Mouse (Mus musculus): ENCODE data around the gene Rgl2. TPM values are rescaled to one million over a fixed set of nuclear protein-coding genes. Genes with fewer than 3 reads are reported as not detected.
A peak's percentile ranks its signal among the peaks of the same experiment; 100 is the strongest.

Rgl2 gene
- polyA plus RNA-seq, 1 experiment, result 45.1 TPM

DNA sequence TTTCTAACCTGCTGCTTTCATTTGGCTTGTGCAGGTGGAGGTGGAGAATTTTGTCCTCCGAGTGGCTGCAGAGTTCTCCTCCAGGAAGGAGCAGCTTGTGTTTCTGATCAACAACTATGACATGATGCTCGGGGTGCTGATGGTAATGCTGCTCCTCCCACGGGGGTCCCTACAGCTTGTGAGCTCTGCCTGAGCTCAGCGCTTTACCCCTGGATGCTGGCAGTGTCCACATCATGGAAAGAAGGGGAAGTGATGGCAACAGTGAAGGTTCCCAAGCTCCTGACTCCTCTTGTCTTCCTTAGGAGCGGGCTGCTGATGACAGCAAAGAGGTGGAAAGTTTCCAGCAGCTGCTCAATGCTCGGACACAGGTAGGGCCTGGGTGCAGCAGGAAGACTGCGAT, 33.5 kb downstream of the Rgl2 start:
- no peaks in the 10 kb centered on the region for H3K4me1 ChIP-seq (ENCODE audit: control insufficient read depth, insufficient read depth, low read length)
- no peak overlapping the region for H3K27ac ChIP-seq (ENCODE audit: insufficient read depth, low read length)
- no peak overlapping the region for H3K4me3 ChIP-seq (ENCODE audit: insufficient read depth, low read length)
- TF ChIP-seq POLR2A (IDR thresholded peaks at IDR 0.05; ENCODE audit: low read depth, low read length) (no peak), CTCF (IDR thresholded peaks at IDR 0.05; ENCODE audit: borderline replicate concordance, insufficient read depth, low read length) (no peak)

- TF ChIP-seq POLR2A (IDR thresholded peaks at IDR 0.05; ENCODE audit: low read depth, low read length) (no peak), CTCF (IDR thresholded peaks at IDR 0.05; ENCODE audit: borderline replicate concordance, insufficient read depth, low read length) (no peak)
- Histone ChIP-seq H3K4me3 (ENCODE audit: insufficient read depth, low read length) (no peak overlapping the region), H3K4me1 (ENCODE audit: control insufficient read depth, insufficient read depth, low read length) (no peaks in the 10 kb centered on the region), H3K27ac (ENCODE audit: insufficient read depth, low read length) (no peak overlapping the region)
Observed at GRCm38 (mm10) chr17:33965082-33965845, 35.9 kb downstream of the Rgl2 start.

- no peaks in the 10 kb centered on the region for H3K4me1 ChIP-seq (ENCODE audit: control insufficient read depth, insufficient read depth, low read length)
- H3K4me3 ChIP-seq (ENCODE audit: insufficient read depth, low read length), result no peak overlapping the region
- no peak overlapping the region for H3K27ac ChIP-seq (ENCODE audit: insufficient read depth, low read length)
- TF ChIP-seq CTCF (IDR thresholded peaks at IDR 0.05; ENCODE audit: borderline replicate concordance, insufficient read depth, low read length) (no peak), POLR2A (IDR thresholded peaks at IDR 0.05; ENCODE audit: low read depth, low read length) (no peak)
Observed at GRCm38 (mm10) chr17:33965846-33966550, 36.7 kb downstream of the Rgl2 start.

DNA sequence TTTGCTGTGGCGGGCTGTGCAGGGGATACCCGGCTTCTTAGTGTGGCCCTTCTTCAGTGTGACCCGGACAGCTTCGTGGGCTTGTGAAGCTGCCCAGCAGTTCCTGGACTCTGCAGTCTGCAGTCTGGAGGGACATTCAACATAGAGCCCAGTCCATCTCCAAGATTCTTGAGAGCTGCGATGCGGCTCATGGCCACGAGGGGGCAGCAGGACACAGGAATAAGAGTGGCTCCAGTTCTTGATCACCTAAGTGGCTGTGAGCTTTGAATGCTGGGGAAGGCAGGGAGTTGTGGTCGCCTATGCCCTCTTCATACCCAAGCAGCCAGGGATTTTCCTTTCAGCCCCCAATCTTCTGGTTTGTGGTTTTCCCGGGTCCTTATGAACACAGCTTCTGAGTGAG, 39.1 kb downstream of the Rgl2 start:
- peak; percentile 85 for TF ChIP-seq CTCF (IDR thresholded peaks at IDR 0.05; ENCODE audit: borderline replicate concordance, insufficient read depth, low read length)
- no peak for TF ChIP-seq POLR2A (IDR thresholded peaks at IDR 0.05; ENCODE audit: low read depth, low read length)
- H3K4me1 ChIP-seq (ENCODE audit: control insufficient read depth, insufficient read depth, low read length), result no peaks in the 10 kb centered on the region
- no peak overlapping the region for H3K4me3 ChIP-seq (ENCODE audit: insufficient read depth, low read length)
- H3K27ac ChIP-seq (ENCODE audit: insufficient read depth, low read length), result no peak overlapping the region

DNA sequence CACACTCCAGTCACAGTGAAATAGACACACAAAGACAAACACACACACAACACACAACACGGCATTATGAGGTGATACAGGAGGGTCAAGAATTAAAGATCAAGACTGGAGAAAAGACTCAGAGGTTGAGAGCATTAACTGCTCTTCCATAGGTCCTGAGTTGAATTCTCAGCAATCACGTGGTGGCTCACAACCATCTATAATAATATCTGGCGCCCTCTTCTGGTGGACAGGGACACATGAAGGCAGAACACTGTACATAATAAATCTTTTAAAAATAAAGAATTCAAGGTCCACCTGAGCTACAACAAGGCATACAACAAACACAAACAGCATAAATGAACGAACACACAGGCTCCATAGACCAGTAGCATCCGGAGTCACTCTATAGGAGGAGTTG, 39.6 kb downstream of the Rgl2 start:
- Histone ChIP-seq H3K4me3 (ENCODE audit: insufficient read depth, low read length) (no peak overlapping the region), H3K4me1 (ENCODE audit: control insufficient read depth, insufficient read depth, low read length) (no peaks in the 10 kb centered on the region), H3K27ac (ENCODE audit: insufficient read depth, low read length) (no peak overlapping the region)
- no peak; the same call in 1 of the 2 replicates for TF ChIP-seq POLR2A (IDR thresholded peaks at IDR 0.05; ENCODE audit: low read depth, low read length)

GRCm38 (mm10) chr17:33969394-33969793, 40.1 kb downstream of the Rgl2 start:
- TF ChIP-seq POLR2A (IDR thresholded peaks at IDR 0.05; ENCODE audit: low read depth, low read length) (no peak), CTCF (IDR thresholded peaks at IDR 0.05; ENCODE audit: borderline replicate concordance, insufficient read depth, low read length) (no peak)
- Histone ChIP-seq H3K27ac (ENCODE audit: insufficient read depth, low read length) (no peak overlapping the region), H3K4me3 (ENCODE audit: insufficient read depth, low read length) (no peak overlapping the region), H3K4me1 (ENCODE audit: control insufficient read depth, insufficient read depth, low read length) (no peaks in the 10 kb centered on the region)

DNA sequence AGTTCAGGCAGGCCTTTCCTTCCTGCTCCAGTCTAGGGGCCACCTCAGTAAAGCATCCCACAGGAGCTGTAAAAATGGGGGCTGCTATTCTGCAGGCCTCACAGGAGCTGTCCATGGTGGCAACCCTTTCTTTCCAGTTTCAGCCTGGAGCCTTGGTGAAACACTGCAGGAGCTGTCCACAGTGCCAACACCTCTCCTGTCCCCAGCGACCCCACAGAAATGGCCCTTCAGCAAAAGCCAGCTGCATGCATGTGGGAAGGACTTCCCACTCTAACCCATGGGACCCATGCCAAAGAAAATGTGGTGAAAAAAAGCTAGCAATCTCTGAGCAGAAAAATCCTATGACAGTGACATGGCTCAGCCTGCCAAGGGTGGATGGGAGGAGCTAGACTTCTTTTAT, 43.3 kb downstream of the Rgl2 start:
- H3K4me3 ChIP-seq (ENCODE audit: insufficient read depth, low read length), result no peak overlapping the region
- TF ChIP-seq CTCF (IDR thresholded peaks at IDR 0.05; ENCODE audit: borderline replicate concordance, insufficient read depth, low read length) (no peak), POLR2A (IDR thresholded peaks at IDR 0.05; ENCODE audit: low read depth, low read length) (no peak)
- no peak overlapping the region for H3K27ac ChIP-seq (ENCODE audit: insufficient read depth, low read length)
- H3K4me1 ChIP-seq (ENCODE audit: control insufficient read depth, insufficient read depth, low read length), result no peaks in the 10 kb centered on the region

DNA sequence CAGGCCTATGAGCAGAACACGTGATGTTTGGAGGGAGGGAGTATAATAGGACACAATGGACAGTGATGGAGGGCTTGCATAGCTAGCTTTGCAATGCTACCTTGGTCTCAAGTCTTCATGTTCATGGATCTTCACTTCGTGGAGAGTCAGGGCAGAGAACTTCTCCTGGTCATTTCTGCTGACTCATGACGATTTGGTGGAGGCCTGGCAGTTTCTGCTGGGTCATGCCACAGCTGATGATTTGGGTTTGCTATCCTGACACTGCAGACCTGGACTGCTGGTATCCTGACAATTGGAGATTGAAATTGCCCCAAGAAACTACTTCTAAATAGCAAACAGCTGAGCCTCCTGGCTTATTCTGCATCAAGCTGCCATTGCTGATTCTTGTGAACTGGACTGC, 44.2 kb downstream of the Rgl2 start:
- H3K27ac ChIP-seq (ENCODE audit: insufficient read depth, low read length), result no peak overlapping the region
- TF ChIP-seq POLR2A (IDR thresholded peaks at IDR 0.05; ENCODE audit: low read depth, low read length) (no peak), CTCF (IDR thresholded peaks at IDR 0.05; ENCODE audit: borderline replicate concordance, insufficient read depth, low read length) (no peak)
- no peak overlapping the region for H3K4me3 ChIP-seq (ENCODE audit: insufficient read depth, low read length)
- no peaks in the 10 kb centered on the region for H3K4me1 ChIP-seq (ENCODE audit: control insufficient read depth, insufficient read depth, low read length)

DNA sequence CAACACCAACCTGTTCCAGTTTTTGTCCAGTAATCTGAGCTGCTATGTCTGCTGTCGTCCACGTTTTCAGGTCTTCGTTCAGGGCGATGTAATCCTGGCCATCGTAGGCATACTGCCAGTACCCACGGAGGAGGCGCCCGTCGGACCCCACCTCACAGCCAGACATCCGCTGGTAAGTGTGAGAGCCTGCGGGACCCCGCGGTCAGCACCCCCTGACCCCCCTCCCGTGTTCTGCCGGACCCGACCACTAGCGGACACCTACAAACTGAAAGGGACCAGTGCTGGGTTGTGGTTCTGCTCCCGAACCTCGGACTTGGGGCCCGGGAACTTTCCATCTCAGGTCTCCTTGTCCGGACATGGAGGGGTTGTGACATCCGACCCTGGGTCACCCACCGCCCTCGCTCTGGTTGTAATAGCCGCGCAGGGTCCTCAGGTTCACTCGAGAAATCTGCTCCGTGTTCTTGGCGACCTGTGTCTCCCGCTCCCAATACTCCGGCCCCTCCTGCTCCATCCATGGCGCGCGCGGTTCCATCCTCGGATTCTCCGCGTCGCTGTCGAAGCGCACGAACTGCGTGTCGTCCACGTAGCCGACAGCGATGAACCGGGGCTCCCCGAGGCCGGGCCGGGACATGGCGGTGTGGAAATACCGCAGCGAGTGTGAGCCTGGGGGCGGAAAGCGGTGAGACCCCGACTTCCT, 48.7 kb downstream of the Rgl2 start:
- Histone ChIP-seq H3K4me3 (ENCODE audit: insufficient read depth, low read length) (peak overlapping the region; percentile 16; the same call in 1 of the 2 replicates), H3K4me1 (ENCODE audit: control insufficient read depth, insufficient read depth, low read length) (peaks cover 2% of the 10 kb centered on the region; the same call in 1 of the 2 replicates), H3K27ac (ENCODE audit: insufficient read depth, low read length) (no peak overlapping the region)
- TF ChIP-seq CTCF (IDR thresholded peaks at IDR 0.05; ENCODE audit: borderline replicate concordance, insufficient read depth, low read length) (no peak), POLR2A (IDR thresholded peaks at IDR 0.05; ENCODE audit: low read depth, low read length) (no peak)
